Mouse (Mus musculus) embryo, embryonic 11.5 days (tissue): ENCODE measurements around the gene Calm3.
A peak's percentile ranks its signal among the peaks of the same experiment; 100 is the strongest.

ENCODE experiments used
- DNase-seq: peaks from one replicate; pipeline ENCODE4 v3.0.0-alpha.2; 2012; ENCODE audit warnings: low read depth, low spot score

Calm3 gene

DNA sequence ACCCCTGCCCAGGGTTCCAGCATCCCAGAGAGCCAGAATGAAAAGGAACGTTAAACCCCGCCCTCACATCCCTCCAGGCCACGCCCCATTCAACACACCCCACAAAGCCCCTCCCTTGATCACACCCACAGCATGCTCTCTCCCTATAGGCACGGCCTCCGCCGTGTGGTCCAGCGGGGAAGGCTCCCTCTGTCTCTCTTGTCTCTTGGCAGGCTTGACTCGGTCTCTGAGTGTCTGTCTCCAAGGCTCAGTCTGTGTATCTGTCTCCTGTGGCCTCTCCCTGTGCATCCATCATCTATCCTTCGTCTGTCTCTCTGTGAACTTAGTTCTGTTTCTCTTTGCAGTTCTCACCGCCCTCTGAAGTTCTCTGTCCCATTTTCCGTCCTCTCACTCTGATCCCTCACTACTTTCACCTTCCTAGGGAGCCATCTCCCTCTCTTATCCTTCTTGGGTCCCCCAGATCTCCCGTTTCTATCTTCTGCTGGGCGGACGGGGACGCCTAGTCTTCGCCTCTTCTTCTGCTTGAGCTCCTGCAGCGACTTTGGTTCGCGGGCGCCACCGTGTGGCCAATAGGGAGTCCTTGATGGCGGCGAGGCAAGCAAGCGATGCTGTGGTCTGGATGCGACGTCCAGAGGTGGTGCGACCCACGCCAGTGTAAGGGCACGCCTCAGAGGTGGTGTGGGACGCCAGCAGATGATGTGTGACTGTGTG is 32.1 kb downstream of the Calm3 start, which contains the start of gene Gng8:
Gng8 (plus strand) TSS at position 146 of the 711 bp plus-strand sequence.
- DNase-seq = peak; percentile 87

DNA sequence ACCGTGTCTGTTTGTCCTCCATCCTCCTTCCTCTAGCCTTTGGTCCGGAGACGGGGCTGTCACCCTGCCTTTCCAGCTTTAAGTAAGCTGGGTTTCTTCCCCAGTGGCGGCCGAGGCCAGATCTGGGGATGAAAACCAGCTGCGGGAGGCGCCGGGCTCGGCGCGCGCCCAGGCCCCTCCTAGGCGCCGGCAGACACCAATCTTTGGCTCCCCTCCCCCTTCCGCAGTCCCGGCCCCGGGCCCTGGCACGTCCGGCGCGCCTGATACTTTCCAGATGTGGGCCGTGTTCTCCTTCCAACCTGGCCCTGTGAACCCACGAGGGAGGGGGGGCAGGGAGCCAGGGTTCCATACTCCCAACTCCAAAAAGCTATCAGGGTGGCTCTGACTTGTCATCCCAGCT is 33.0 kb downstream of the Calm3 start:
- DNase-seq = peak; percentile 87

DNA sequence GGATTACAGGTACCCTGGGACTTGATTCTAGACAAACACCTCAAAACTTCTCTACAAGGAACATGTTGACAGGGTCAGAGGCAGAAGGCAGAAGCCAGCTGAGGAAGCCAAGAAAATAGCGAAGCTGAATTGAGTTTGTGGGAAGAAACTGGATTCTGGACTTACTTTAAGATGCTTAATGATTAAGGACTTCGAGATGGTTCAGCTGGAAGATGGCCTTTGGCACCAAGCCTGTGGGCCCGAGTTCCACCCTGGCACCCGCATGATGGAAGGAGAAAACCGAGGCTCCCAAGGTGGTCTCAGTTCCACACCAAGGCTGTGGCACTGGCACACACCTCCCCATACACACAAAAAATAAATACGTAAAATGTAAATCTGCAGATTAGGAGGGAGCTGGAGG is 33.4 kb downstream of the Calm3 start:
- no peak for DNase-seq

DNA sequence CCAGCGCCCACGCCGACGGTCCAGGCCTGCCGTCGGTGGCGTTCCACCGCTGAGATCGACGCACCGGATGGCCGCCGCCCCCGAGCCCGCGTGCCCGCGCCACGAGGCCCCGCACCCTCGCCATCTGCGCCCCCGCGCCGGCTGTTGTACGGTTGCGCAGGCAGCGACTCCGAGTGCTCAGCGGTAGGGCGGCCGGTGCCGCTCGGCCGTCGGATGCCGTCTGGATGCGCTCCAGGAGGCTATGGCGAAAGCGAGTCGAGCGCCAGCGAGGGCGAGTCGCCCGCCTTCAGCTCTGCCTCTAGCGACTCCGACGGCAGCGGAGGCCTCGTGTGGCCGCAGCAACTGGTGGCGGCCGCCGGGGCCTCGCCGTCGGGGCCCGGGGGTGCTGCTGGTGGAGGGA is 38.0 kb downstream of the Calm3 start:
- no peak for DNase-seq

DNA sequence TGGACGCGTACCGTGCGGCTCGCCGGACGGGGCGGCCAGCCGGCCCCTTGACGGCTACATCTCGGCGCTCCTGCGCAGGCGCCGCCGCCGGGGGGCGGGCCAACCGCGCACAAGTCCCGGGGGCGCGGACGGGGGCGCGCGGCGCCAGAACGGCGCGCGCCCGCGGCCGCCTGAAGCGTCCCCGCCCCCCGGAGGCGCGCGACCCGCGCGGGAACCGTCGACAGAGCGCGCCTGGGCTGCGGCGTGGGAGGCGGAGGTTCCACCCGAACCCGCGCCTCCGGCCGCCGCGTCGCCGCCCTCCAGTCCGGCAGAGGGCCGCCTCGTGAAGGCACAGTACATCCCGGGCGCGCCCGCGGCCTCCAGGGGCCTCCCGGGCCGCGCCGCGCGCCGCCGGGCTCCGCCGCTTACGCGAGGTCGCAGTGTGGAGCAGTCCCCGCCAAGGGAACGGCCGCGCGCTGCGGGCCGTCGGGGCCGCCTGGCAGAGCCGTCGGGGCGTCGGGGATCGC is 38.6 kb downstream of the Calm3 start:
- DNase-seq = no peak

DNA sequence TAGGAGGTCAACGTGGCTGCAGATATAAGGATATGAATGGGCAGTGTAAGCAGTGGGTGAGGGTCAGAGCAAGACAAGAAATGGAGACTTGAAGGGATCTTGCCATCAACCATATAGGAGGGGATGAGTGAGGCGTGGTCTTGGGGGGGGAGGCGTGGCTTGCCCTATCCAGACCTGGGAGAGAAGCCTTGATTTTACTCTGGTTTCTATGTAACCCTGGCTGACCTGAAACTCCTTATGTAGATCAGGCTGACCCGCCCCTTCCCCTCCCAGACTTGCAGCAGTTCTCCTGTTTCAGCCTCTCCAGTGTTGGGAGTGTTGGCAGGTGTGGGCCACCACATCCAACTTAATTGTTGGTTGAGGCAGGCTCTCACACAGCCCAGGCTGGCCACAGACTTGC is 39.6 kb downstream of the Calm3 start:
- no peak for DNase-seq

DNA sequence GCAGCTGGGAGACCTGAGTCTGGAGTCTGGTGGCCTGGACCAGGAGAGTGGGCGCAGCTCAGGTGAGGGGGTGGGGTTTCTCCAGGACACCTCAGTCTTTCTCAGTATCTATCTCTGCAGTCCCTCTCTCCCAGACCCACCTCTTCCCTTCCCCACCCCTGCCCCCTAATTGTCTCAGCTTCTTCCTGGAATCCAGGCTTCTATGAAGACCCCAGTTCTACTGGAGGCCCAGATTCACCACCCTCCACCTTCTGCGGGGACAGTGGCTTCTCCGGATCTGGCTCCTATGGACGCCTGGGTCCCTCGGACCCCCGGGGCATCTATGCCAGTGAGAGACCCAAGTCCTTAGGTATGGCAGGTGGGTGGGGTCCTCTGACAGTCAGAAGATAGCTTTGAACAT is 40.8 kb downstream of the Calm3 start:
- no peak for DNase-seq

DNA sequence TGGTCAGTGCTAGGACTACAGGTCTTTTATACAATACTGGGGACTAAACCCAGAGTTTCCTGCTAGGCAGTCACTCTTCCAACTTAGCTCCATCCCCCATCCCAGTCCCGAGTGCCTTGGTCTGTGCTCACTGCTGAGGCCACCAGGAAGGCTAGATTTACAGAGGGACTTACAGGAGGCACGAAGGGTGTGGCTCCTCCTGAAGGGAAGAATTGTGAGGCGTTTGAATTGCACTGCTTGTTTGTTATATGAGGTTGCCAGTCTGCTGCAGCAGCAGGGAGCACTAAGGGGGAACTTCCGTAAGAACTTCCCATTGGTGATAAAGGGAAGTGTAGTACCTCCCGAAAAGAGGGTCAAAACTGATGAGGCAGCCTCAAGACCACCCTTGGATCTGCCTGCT is 43.3 kb downstream of the Calm3 start:
- no peak for DNase-seq

DNA sequence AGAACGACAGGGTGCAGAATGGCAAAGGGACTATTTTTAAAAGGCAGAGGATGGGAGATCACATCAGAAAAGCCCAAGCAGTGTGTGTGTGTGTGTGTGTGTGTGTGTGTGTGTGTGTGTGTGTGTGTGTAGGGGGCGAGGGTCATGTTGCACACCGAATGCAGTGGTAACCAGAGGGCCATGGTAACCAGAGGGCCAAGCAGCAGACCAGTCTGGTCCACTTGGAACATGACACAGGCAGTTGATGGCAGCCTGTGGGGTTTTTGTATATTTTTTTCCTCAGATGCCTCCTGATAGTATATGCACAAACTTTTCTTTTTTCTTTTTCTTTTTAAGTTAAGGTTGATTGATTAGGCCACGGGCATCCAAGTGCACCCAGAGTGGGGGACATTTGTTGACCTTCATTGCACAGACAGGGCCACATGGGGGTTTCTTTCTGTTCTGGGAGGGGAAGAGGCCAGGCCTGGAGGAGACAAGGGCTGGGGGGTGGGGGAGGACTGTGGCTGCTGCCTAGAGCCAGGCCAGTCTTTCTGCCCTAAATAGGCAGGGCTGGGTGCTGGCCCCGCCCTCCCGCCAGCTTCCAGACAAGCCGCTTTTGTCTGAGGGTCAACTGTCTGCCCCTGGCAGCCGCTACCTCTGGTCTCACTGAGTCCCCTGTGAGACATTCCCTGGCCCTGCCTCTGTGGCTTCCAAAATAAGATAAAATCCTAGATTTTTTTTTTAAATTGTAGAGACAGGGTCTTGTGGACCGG is 43.9 kb downstream of the Calm3 start:
- peak; percentile 72 for DNase-seq

DNA sequence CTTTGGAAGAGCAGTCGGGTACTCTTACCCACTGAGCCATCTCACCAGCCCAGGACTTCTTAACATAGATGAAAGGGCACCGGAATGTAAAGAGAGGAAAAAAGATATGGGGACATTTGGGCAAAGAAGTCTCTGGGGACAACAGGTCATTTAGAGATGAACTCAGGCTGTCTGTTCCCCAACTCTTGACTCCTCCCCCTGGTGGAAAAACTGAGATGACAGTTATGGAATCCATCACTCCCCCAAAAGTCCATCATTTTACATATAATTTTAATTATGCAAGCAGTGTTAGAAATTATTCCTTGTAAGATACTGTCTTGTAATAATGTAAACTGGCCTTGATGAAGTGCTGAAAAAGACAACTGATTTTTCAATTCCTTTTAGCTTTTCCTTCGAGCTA is 46.2 kb downstream of the Calm3 start:
- DNase-seq = no peak

DNA sequence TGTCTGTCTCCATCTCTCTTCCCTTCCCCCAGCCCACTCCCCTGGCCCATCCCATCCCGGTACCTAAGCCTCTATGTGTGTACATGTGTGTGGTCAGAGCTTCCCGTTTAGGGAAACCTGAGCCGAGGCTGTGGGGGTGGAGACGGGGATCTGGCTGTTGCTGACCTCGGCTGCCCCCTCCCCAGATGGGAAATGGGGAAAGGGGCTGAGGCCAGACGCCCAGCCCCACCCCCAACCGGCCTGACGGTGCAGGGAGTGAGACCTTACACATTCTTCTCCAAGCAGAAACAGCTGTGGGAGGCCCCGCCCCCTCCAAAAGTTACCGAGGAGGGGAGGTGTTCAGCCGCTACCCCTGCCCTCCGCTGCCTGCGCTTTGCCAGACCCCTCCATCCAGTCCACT is 47.3 kb downstream of the Calm3 start:
- DNase-seq = peak; percentile 86

DNA sequence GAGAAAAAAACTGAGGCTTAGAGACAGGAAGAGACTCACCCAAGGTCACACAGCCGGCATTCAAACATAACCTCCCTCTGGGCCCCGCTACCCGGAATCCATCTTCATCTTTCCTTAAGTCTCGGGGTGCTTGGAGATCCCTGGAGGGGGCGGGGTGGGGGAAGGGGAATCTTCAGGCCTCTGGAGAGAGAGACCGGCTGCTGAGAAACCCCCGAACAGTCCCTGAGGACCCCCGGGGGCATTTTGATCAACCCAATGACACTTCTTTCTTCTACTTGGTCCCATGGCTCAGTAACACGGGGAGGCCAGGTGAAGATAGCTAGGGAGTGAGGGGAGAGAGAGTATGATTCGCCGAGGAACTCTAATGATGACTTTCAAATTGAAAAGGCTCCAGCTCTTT is 47.9 kb downstream of the Calm3 start:
- DNase-seq = no peak

DNA sequence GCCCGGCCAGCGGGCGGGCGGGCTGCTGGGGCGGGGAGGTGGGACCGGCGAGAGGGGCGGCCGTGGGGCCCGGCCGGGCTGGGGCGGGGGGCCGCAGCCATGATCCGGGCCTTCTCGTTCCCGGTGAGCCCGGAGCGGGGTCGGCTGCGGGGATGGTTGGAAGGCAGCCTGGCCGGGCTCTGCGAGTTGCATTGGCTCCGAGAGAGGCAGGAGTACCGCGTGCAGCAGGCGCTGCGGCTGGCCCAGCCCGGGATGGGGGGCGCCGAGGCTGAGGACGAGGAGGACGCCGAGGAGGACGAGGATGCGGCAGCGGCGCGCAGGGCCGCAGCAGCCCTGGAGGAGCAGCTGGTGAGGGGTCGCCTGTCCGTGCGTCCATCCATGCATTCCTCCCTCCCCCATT is 48.6 kb downstream of the Calm3 start:
- no peak for DNase-seq

DNA sequence AGATGAGACGGTGACA is 48.8 kb downstream of the Calm3 start, which contains the start of gene Dact3:
Dact3 (plus strand) TSS at position 8 of the 16 bp plus-strand sequence.
- no peak for DNase-seq

DNA sequence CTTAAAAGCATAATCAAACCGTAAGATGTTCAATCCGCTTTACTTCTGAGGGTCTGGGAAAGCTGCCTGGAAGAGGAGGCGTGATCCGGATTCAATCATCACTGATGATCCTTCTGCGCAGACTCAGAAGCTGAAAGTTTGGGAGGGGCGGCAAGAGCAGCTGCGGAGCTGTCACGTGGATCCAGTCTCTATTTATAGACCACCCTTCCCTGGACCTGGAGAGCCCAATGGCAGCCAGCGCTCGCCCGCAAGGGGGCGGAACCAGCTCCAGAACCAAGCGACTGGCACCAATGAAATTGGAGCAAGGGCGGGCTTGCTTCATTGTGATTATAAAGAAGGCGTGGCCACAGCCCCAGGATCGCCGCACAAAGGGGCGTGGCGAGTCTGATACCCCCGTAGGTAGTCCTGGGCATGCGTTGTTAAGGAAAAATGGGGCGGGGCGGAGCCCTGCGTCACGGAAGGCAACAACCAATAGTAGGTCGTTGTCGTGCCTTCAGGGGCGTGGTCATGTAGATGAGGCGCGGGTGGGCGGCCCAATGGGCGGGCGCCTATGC is 49.1 kb downstream of the Calm3 start:
- DNase-seq = peak; percentile 100

DNA sequence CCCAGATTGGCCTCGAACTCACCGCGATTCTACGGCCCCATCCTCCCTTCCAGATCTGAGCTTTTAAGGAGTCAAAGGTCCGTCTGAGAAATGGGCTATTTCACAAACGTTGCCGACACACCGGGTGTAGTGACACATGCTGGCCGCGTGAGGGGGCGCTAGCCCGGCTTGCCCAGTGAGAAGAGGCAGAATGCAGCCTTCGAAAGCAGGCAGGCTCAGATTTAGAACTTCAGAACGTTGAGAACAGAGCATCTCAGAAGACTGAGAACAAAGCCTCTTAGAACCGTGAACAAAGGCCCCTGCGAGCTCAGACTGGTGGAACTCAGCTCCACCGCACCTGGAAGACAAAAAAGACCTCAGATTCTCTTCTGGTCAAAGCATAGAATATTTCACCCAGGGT is 49.7 kb downstream of the Calm3 start:
- DNase-seq = peak; percentile 69

DNA sequence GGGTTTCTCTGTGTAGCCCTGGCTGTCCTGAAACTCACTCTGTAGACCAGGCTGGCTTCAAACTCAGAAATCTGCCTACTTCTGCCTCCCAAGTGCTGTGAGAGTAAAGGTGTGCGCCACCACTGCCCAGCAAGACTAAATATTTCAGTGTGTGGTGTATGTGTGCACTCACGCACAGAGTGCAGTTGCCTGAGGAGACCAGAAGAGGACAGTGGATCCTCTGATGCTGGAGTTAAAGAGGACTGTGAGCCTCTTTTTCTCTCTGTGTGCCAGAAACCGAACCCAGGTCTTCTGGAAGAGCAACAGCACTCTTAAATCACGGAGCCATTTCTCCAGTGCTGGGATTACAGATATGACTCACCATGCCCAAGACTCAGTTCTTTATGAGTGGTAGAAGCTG is 50.5 kb downstream of the Calm3 start:
- no peak for DNase-seq

DNA sequence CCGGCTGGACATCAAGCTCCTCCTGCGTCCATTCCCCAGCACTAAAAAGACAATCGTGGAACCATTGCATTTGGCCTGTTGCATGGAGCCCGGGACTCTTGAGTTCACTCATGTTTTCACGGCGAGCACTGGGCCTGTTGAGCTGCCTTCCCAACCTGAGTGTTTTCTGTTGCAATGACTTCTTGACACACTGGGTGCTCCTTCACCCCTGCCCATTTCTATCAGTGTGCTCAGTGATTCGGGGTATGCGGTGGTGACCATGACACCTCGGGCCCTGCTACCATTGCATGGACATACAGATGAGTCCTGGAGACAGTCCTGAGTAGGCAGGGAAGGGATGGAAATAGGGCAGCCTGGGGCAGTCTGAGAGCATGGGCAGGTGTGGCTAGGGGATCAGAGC is 51.4 kb downstream of the Calm3 start:
- no peak for DNase-seq

DNA sequence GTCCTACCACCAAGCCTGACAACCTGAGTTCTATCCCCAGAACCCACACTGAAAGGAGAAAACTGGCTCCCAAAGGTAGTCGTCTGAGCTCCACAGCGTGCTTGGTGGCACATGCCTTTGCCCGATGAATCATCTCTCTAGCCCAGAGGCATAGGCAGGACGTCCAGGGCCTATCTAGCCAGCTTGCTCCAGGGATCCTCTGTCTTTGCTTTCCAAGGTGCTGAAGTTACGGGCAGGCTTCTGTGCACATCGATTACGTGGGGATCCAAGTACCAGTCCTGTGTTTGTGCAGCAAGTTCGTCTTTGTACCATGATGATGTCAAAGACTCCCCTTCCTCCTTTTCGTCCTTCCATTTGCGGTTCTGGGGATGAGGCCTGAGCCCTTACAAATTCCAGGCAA is 52.3 kb downstream of the Calm3 start:
- DNase-seq = no peak

DNA sequence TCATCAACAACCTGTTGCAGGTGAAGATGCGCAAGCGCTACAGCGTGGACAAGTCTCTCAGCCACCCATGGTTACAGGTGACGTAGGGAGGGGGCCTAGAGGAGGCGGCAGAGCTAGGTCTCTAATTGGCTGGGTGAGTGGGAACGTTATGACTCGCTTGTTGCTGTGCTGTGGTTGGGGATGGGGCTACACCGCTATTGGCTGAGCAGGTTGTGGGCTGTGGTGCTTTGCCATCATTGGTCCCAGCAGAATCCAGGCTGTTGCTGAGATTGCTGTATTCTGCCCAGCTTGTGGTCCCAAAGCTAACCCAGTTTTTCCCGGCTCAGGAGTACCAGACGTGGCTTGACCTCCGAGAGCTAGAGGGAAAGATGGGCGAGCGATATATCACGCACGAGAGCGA is 54.4 kb downstream of the Calm3 start:
- DNase-seq = no peak

DNA sequence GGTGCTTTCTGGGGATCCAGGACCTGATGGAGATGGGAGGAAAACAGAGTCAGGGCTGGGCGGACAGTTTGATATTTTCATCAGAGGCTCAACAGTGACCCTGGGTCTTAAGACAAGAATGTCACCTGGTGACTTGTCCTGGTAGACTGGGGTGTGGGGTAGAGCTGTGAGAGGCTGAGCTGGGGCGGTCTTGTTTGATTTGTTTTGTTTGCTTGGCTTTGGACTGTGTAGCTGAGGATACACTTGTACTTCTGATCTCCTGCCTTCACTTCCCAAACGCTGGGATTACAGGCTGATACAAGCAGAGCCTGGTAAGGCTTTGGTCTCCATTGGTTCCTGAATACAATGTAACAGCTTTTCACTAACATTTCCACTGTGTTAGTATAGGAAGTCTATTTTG is 56.4 kb downstream of the Calm3 start:
- DNase-seq = no peak
